Mouse (Mus musculus) c-Kit-positive CD71-negative TER-119-negative erythroid progenitor cells, embryonic 14.5 days (primary cell): ENCODE measurements around the gene Scd3.
"Not testable (repeated sequence)": the region's sequence is repeated elsewhere in the genome, so short reads cannot be mapped to it uniquely, and the experiment has no call there.

Source experiments
- DNase-seq: peaks from one replicate; pipeline ENCODE4 v3.0.0-alpha.2; 2013; ENCODE audit warnings: low read depth

Gene Scd3

GRCm38 (mm10) chr19:44237471-44238006 lies 34.5 kb downstream of the Scd3 start:
- no peak for DNase-seq

- no peak for DNase-seq
These were observed 35.8 kb downstream of the Scd3 start for GRCm38 (mm10) chr19:44238906-44239305.

- peak; percentile 66 for DNase-seq
These were observed 42.7 kb downstream of the Scd3 start for GRCm38 (mm10) chr19:44245761-44246171.

GRCm38 (mm10) chr19:44246341-44246911 lies 43.4 kb downstream of the Scd3 start:
- no peak for DNase-seq

- DNase-seq: no peak
These were observed 44.4 kb downstream of the Scd3 start for GRCm38 (mm10) chr19:44247281-44248080.

GRCm38 (mm10) chr19:44248081-44248853 lies 45.2 kb downstream of the Scd3 start:
- peak; percentile 97 for DNase-seq

- DNase-seq: no peak
These were observed 45.8 kb downstream of the Scd3 start for GRCm38 (mm10) chr19:44248854-44249351.

GRCm38 (mm10) chr19:44251138-44251537 lies 48.1 kb downstream of the Scd3 start:
- DNase-seq: not testable (repeated sequence)

- DNase-seq: no peak
These were observed 49.0 kb downstream of the Scd3 start for GRCm38 (mm10) chr19:44251936-44252558.

- not testable (repeated sequence) for DNase-seq
These were observed 51.0 kb downstream of the Scd3 start for GRCm38 (mm10) chr19:44254106-44254505.

GRCm38 (mm10) chr19:44257377-44257966 lies 54.4 kb downstream of the Scd3 start:
- DNase-seq: no peak

- DNase-seq: no peak
These were observed 56.4 kb downstream of the Scd3 start for GRCm38 (mm10) chr19:44259484-44259883.

- no peak for DNase-seq
These were observed 57.4 kb downstream of the Scd3 start for GRCm38 (mm10) chr19:44260487-44260886.

GRCm38 (mm10) chr19:44261774-44262173 lies 58.7 kb downstream of the Scd3 start:
- DNase-seq: no peak

GRCm38 (mm10) chr19:44263581-44263980 lies 60.5 kb downstream of the Scd3 start:
- no peak for DNase-seq

- DNase-seq: no peak
These were observed 61.2 kb downstream of the Scd3 start for GRCm38 (mm10) chr19:44264226-44264625.

- no peak for DNase-seq
These were observed 62.2 kb downstream of the Scd3 start for GRCm38 (mm10) chr19:44265300-44265699.

- DNase-seq: no peak
These were observed 62.9 kb downstream of the Scd3 start for GRCm38 (mm10) chr19:44265911-44266337.

GRCm38 (mm10) chr19:44266458-44266823 lies 63.4 kb downstream of the Scd3 start:
- no peak for DNase-seq

GRCm38 (mm10) chr19:44266824-44267498 lies 63.9 kb downstream of the Scd3 start:
- no peak for DNase-seq

GRCm38 (mm10) chr19:44267499-44268002 lies 64.5 kb downstream of the Scd3 start:
- DNase-seq: no peak
